Mouse (Mus musculus) kidney, adult 2 months (tissue): ENCODE measurements around the gene Rb1.

ENCODE experiments used
- CTCF ChIP-seq: fragments of 200-500 bp; conservative IDR thresholded peaks from 2 replicates; pipeline ENCODE4 v1.5.1; 2011; ENCODE audit warnings: low read depth, mild to moderate bottlenecking, control low read depth, low read length, moderate library complexity, mixed read lengths; ENCODE audit not compliant: insufficient read depth, insufficient read length
- POLR2A ChIP-seq: fragments of 200-500 bp; IDR thresholded peaks from one replicate; pipeline ENCODE4 v1.6.1; 2011; ENCODE audit warnings: low read depth, low read length, control low read depth

GRCm38 (mm10) chr14:73161303-73161702 is 164.3 kb downstream of the Rb1 start:
- TF ChIP-seq POLR2A (no peak), CTCF (no peak)
